In genomic region chr17:47162459-47162858, GRCm38 (mm10) we compare ENCODE assay signal across 28 mouse cellular contexts.
DNase-seq lines count a peak whose midpoint lies in the region; ATAC-seq and TF ChIP-seq lines count a peak whose summit lies in the region.
"Had no signal": no experiment of that assay in that cellular context is flagged by ENCODE, and none has a peak within 500 bp of the region (broad histone marks: within the 10 kb centered on the region; RNA-seq: fewer than 3 reads in every experiment).

No protein-coding gene starts in this region.

- in situ Hi-C loops in CH12.LX (cut with MboI; ENCODE audit: low pct_ligation_motif_present, low pct_unique_long_range_greater_than_20kb, low sequenced_read_pairs): no loop called here

- no peaks in the 10 kb centered on the region for H3K79me2 ChIP-seq in CH12.LX (replicated peaks; ENCODE audit: control insufficient read depth, extremely low read depth, insufficient read depth, poor library complexity, severe bottlenecking)

- 85% methylated on average over 2 of the region's 2 CpGs for WGBS in heart, postnatal 0 days
- WGBS in neural tube, embryonic 15.5 days: 36% methylated on average over 2 of the region's 2 CpGs

- dilution Hi-C loops in CH12.LX (cut with MboI; ENCODE audit: extremely low pct_ligation_motif_present, extremely low pct_unique_long_range_greater_than_20kb, low sequenced_read_pairs): no loop called here

- H3K36me3 ChIP-seq in heart, postnatal 0 days (replicated peaks; ENCODE audit: control insufficient read depth, insufficient read depth, low read length): no peaks in the 10 kb centered on the region
- H3K36me3 ChIP-seq in CH12.LX (replicated peaks in 1 of 2; ENCODE audit: control insufficient read depth in 1 of 2, insufficient read depth in 1 of 2, low read length in 1 of 2): no peaks in the 10 kb centered on the region
- no peaks in the 10 kb centered on the region for H3K36me3 ChIP-seq in neural tube, embryonic 15.5 days
- H3K36me3 ChIP-seq: forebrain, embryonic 15.5 days; G1E had no signal

- no peak overlapping the region for H3K4me3 ChIP-seq in heart, postnatal 0 days (ENCODE audit: low read depth, low read length)
- no peak overlapping the region for H3K4me3 ChIP-seq in CH12.LX (replicated peaks in 1 of 3; ENCODE audit: low read depth in 2 of 3, low read length in 2 of 3, poor library complexity in 1 of 3)
- H3K4me3 ChIP-seq in neural tube, embryonic 15.5 days (replicated peaks): no peak overlapping the region
- H3K4me3 ChIP-seq: embryonic facial prominence, embryonic 10.5 days; embryonic facial prominence, embryonic 13.5 days; erythroblast, embryonic 14.5 days; forebrain, embryonic 12.5 days; forebrain, embryonic 15.5 days; heart, adult 2 months; heart, embryonic 10.5 days had no signal

- no peak for TF ChIP-seq RAD21 in CH12.LX (IDR thresholded peaks at IDR 0.05; ENCODE audit: low read depth, low read length)

- H3K27me3 ChIP-seq in heart, postnatal 0 days (ENCODE audit: control insufficient read depth, insufficient read depth, low read length): no peaks in the 10 kb centered on the region
- no peaks in the 10 kb centered on the region for H3K27me3 ChIP-seq in CH12.LX (replicated peaks)
- no peaks in the 10 kb centered on the region for H3K27me3 ChIP-seq in neural tube, embryonic 15.5 days (replicated peaks)
- H3K27me3 ChIP-seq: embryonic facial prominence, embryonic 13.5 days; forebrain, embryonic 12.5 days; forebrain, embryonic 15.5 days; Patski had no signal

- no peak for ATAC-seq in heart, postnatal 0 days (ENCODE audit: insufficient read depth, low read depth)
- no peak for ATAC-seq in neural tube, embryonic 15.5 days (ENCODE audit: low FRiP score)
- ATAC-seq: forebrain, embryonic 15.5 days; hindbrain, postnatal 0 days; intestine, postnatal 0 days; Patski had no signal

- DNase-seq in heart, postnatal 0 days (ENCODE audit: low spot score): no peak
- DNase-seq in heart, postnatal 14 days: no peak
- DNase-seq in A20 (ENCODE audit: low read depth, low spot score) (peak; percentile 79), CH12.LX (ENCODE audit: extremely low read depth) (peak; percentile 54)
- no peak for DNase-seq in cerebellum, adult 9-10 months
- DNase-seq: adrenal gland, postnatal 10 days; adrenal gland, postnatal 36 days; cerebellum, adult 11 months; cerebellum, adult 2 months; cerebellum, postnatal 10 days; cerebellum, postnatal 36 days; embryo, embryonic 11 days; gastrocnemius, postnatal 25 days; heart, adult 2 months; heart, postnatal 10 days; heart, postnatal 4 days had no signal

- no peak for TF ChIP-seq EP300 in heart, postnatal 0 days (IDR thresholded peaks at IDR 0.05; ENCODE audit: low read depth)
- peak; percentile 89 for TF ChIP-seq EP300 in CH12.LX (IDR thresholded peaks at IDR 0.05; ENCODE audit: low read length)

- H3K9ac ChIP-seq in heart, postnatal 0 days (replicated peaks; ENCODE audit: low read depth, low read length): 0 out of 2 replicates have a peak overlapping the region, but pooled peaks have one; percentile 9
- no peak overlapping the region for H3K9ac ChIP-seq in CH12.LX (ENCODE audit: insufficient read depth, low read depth)
- H3K9ac ChIP-seq in neural tube, embryonic 15.5 days (replicated peaks): no peak overlapping the region
- H3K9ac ChIP-seq: embryonic facial prominence, embryonic 13.5 days; forebrain, embryonic 12.5 days; forebrain, embryonic 15.5 days; hindbrain, embryonic 14.5 days had no signal

- H3K9me3 ChIP-seq in heart, postnatal 0 days (replicated peaks; ENCODE audit: control insufficient read depth, low read length): no peaks in the 10 kb centered on the region
- peaks cover 2% of the 10 kb centered on the region for H3K9me3 ChIP-seq in CH12.LX (replicated peaks; ENCODE audit: low read length)
- H3K9me3 ChIP-seq in neural tube, embryonic 15.5 days (replicated peaks): no peaks in the 10 kb centered on the region
- H3K9me3 ChIP-seq: embryonic facial prominence, embryonic 10.5 days; embryonic facial prominence, embryonic 13.5 days; forebrain, embryonic 12.5 days; forebrain, embryonic 15.5 days; G1E; heart, embryonic 10.5 days had no signal

- H3K4me2 ChIP-seq in heart, postnatal 0 days (ENCODE audit: low read depth, low read length): no peak overlapping the region
- H3K4me2 ChIP-seq in CH12.LX (ENCODE audit: insufficient read depth, low read depth, poor library complexity, severe bottlenecking): no peak overlapping the region
- H3K4me2 ChIP-seq in neural tube, embryonic 15.5 days: no peak overlapping the region
- H3K4me2 ChIP-seq: embryonic facial prominence, embryonic 13.5 days; forebrain, embryonic 12.5 days; forebrain, embryonic 15.5 days; hindbrain, embryonic 14.5 days had no signal

- intact Hi-C loops in heart, postnatal 14 days (cut with DNase I): no loop called here

- no peak for TF ChIP-seq POLR2A in CH12.LX (IDR thresholded peaks at IDR 0.05; ENCODE audit: low read depth, low read length)

- no peak overlapping the region for H3K27ac ChIP-seq in heart, postnatal 0 days (ENCODE audit: low read depth)
- H3K27ac ChIP-seq in CH12.LX (ENCODE audit: insufficient read depth, low read depth): no peak overlapping the region
- no peak overlapping the region for H3K27ac ChIP-seq in neural tube, embryonic 15.5 days (replicated peaks)
- H3K27ac ChIP-seq: embryonic facial prominence, embryonic 10.5 days; embryonic facial prominence, embryonic 13.5 days; forebrain, embryonic 12.5 days; forebrain, embryonic 15.5 days; heart, adult 2 months; heart, embryonic 10.5 days; hindbrain, embryonic 14.5 days; hindbrain, postnatal 0 days had no signal

- TF ChIP-seq CTCF in heart, postnatal 0 days (IDR thresholded peaks at IDR 0.05; ENCODE audit: low read depth): no peak
- TF ChIP-seq CTCF in CH12.LX (conservative IDR thresholded peaks at IDR 0.05 in 1 of 2, IDR thresholded peaks at IDR 0.05 in 1 of 2; ENCODE audit: low read depth in 2 of 2, low read length in 2 of 2): no peak

- peaks cover 11% of the 10 kb centered on the region for H3K4me1 ChIP-seq in heart, postnatal 0 days (ENCODE audit: control insufficient read depth, insufficient read depth)
- peaks cover 0 to 31% of the 10 kb centered on the region in 2 experiments; a peak in 2 of 4 replicates for H3K4me1 ChIP-seq in CH12.LX (ENCODE audit: control insufficient read depth in 1 of 2, insufficient read depth in 2 of 2)
- H3K4me1 ChIP-seq in neural tube, embryonic 15.5 days: peaks cover 10% of the 10 kb centered on the region

TF ChIP-seq in CH12.LX, 34 proteins besides CTCF, POLR2A, EP300 and RAD21:
- TF ChIP-seq ZC3H11A (IDR thresholded peaks at IDR 0.05; ENCODE audit: low read depth, low read length) (no peak), ELF1 (IDR thresholded peaks at IDR 0.05; ENCODE audit: low read depth, low read length) (no peak), USF2 (conservative IDR thresholded peaks at IDR 0.05; ENCODE audit: low read depth, low read length) (no peak), USF1 (IDR thresholded peaks at IDR 0.05; ENCODE audit: low read depth, low read length) (no peak), JUND (conservative IDR thresholded peaks at IDR 0.05; ENCODE audit: low read depth, low read length) (peak; percentile 91), CHD2 (IDR thresholded peaks at IDR 0.05; ENCODE audit: low read length) (no peak), CHD1 (IDR thresholded peaks at IDR 0.05; ENCODE audit: low read depth, low read length) (no peak), ETS1 (conservative IDR thresholded peaks at IDR 0.05; ENCODE audit: low read depth, low read length) (peak; percentile 18; the same call in 1 of the 2 replicates), ZNF384 (IDR thresholded peaks at IDR 0.05; ENCODE audit: low read depth, low read length) (no peak), MYC (IDR thresholded peaks at IDR 0.05; ENCODE audit: low read depth, low read length) (0 out of 2 replicates have a peak, but pooled peaks have one; percentile 25), KAT2A (IDR thresholded peaks at IDR 0.05; ENCODE audit: insufficient replicate concordance, low read length) (no peak), ZKSCAN1 (IDR thresholded peaks at IDR 0.05; ENCODE audit: borderline replicate concordance, low read depth, low read length) (no peak), PAX5 (IDR thresholded peaks at IDR 0.05; ENCODE audit: low read length) (no peak), RCOR1 (conservative IDR thresholded peaks at IDR 0.05; ENCODE audit: low read depth, low read length) (0 out of 2 replicates have a peak, but pooled peaks have one; percentile 13), BHLHE40 (IDR thresholded peaks at IDR 0.05; ENCODE audit: low read depth, low read length) (peak; percentile 57), MEF2A (IDR thresholded peaks at IDR 0.05; ENCODE audit: borderline replicate concordance, low read depth, low read length) (no peak), IRF4 (IDR thresholded peaks at IDR 0.05; ENCODE audit: low read depth, low read length) (peak; percentile 94), SMC3 (IDR thresholded peaks at IDR 0.05; ENCODE audit: low read depth, low read length) (no peak), JUN (IDR thresholded peaks at IDR 0.05; ENCODE audit: insufficient read depth, low read depth, low read length) (peak; percentile 77), E2F4 (IDR thresholded peaks at IDR 0.05; ENCODE audit: insufficient replicate concordance, low read depth, low read length) (no peak), SIN3A (IDR thresholded peaks at IDR 0.05; ENCODE audit: low read length) (no peak)

Comparison
In these comparisons a context has a peak if more than half of its experiments do, and no peak if none do; other contexts are left out.
1. DNase-seq: peak in A20 (single experiment) and CH12.LX (single experiment); none in heart, postnatal 0 days (single experiment), heart, postnatal 14 days (0 of 2) and cerebellum, adult 9-10 months (single experiment).